Mouse (Mus musculus) erythroblast, embryonic 14.5 days (primary cell): Measurements from ENCODE around the gene Klhdc8a. TPM values are rescaled to one million over a fixed set of nuclear protein-coding genes. Genes with fewer than 3 reads are reported as not detected.
A peak's percentile ranks its signal among the peaks of the same experiment; 100 is the strongest.

Source experiments
- H3K27me3 ChIP-seq: 2 replicates; pipeline ENCODE4 v1.6.1; 2012; ENCODE audit warnings: inconsistent platforms; ENCODE audit not compliant: control insufficient read depth
- H3K36me3 ChIP-seq: 2 replicates; pipeline ENCODE4 v1.6.1; 2012; ENCODE audit warnings: mild to moderate bottlenecking, inconsistent platforms; ENCODE audit not compliant: control insufficient read depth
- H3K4me1 ChIP-seq: 2 replicates; pipeline ENCODE4 v1.6.1; 2012; ENCODE audit warnings: inconsistent platforms; ENCODE audit not compliant: control insufficient read depth
- H3K4me3 ChIP-seq: replicated peaks from 2 replicates; pipeline ENCODE3; 2012; ENCODE audit warnings: moderate library complexity, mild to moderate bottlenecking, inconsistent platforms
- H3K9me3 ChIP-seq: 2 replicates; pipeline ENCODE4 v1.6.1; 2012; ENCODE audit warnings: low read length, inconsistent platforms, mixed read lengths; ENCODE audit not compliant: control insufficient read depth
- GATA1 ChIP-seq: IDR thresholded peaks from 2 replicates; pipeline ENCODE4 v1.6.1; 2012; ENCODE audit warnings: low read length, inconsistent platforms, mixed read lengths
- TAL1 ChIP-seq: IDR thresholded peaks from 3 replicates; pipeline ENCODE4 v1.6.1; 2012; ENCODE audit warnings: low read length, inconsistent platforms, mixed read lengths
- polyA plus RNA-seq: library from polyadenylated mRNA; stranded (reverse); fragments of >175 nt; gene quantifications from 2 replicates; pipeline ENCODE4 v1.2.3, GENCODE M21; 2012

Klhdc8a gene
- polyA plus RNA-seq, 1 experiment: not detected

DNA sequence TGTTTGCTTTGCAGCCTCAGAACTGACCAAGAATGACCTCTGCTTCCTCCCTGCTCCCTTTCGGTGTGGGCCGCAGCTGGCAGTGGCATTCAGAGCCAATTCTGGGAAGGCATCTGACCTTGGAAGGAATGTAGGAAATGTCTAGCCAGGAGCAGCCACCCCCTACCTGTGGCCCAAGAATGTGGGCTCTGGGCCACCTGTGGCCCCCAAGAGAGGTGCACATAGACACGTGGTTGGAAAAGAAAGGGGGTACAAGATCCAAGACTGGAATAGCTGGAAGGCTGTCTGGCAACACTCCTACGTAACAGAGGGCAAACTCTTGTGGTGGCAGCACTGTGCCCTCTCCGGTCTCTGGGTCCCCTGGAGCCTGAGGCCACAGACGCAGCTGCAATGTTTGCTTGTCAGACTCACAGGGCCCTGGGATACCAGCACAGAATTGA lies 56.8 kb downstream of the Klhdc8a start:
- peaks cover 8% of the 10 kb centered on the region for H3K9me3 ChIP-seq
- H3K4me1 ChIP-seq: peaks cover 54% of the 10 kb centered on the region
- H3K36me3 ChIP-seq: peaks cover 81% of the 10 kb centered on the region
- H3K4me3 ChIP-seq: no peak overlapping the region
- TF ChIP-seq GATA1: no peak
- TF ChIP-seq TAL1: no peak
- H3K27me3 ChIP-seq: peaks cover 2% of the 10 kb centered on the region; the same call in 1 of the 2 replicates

GRCm38 (mm10) chr1:132355841-132356242 lies 57.4 kb downstream of the Klhdc8a start:
- no peak for TF ChIP-seq GATA1
- TF ChIP-seq TAL1: no peak
- Histone ChIP-seq H3K27me3 (no peaks in the 10 kb centered on the region; the same call in 1 of the 2 replicates), H3K4me1 (peaks cover 60% of the 10 kb centered on the region), H3K9me3 (peaks cover 3% of the 10 kb centered on the region), H3K36me3 (peaks cover 88% of the 10 kb centered on the region), H3K4me3 (no peak overlapping the region)

DNA sequence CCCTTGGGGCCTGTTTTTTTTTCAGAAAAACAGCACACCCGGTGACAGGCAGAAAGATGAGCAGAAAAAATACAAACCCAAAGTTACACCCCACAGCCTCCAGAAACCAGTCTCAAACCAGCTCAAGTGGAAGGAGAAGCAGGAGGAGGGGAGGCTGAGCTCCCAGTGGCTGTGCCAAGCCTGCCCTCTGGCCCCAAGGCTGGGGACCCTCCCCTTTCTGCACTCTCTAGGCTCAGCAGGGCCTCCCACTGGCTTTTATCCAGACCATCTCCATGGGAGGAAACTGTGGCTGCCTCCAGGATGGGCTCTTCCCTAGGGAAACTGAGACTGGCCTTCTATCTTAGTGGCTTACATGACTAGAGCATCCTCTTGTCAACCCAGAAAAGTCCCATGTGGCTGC lies 58.4 kb downstream of the Klhdc8a start:
- Histone ChIP-seq H3K9me3 (no peaks in the 10 kb centered on the region), H3K4me1 (peaks cover 70% of the 10 kb centered on the region), H3K27me3 (no peaks in the 10 kb centered on the region; the same call in 1 of the 2 replicates), H3K4me3 (peak overlapping the region; percentile 18), H3K36me3 (peaks cover 98% of the 10 kb centered on the region)
- no peak for TF ChIP-seq TAL1
- TF ChIP-seq GATA1: no peak

Other genes with a start within 250 kb of the Klhdc8a start
- not detected in 2 replicates for gene Mfsd4a, start 230.6 kb upstream of the Klhdc8a start, polyA plus RNA-seq
- gene Cdk18, start 158.9 kb upstream of the Klhdc8a start, polyA plus RNA-seq: not detected in 2 replicates
- gene Lemd1, start 107.2 kb upstream of the Klhdc8a start, polyA plus RNA-seq: not detected in 2 replicates
- gene AC124108.1, start 107.2 kb upstream of the Klhdc8a start, polyA plus RNA-seq: 0.01 TPM in 1 of 2 replicates, not detected in the other
- not detected in 2 replicates for gene Gm10188, start 68.9 kb upstream of the Klhdc8a start, polyA plus RNA-seq
- gene Nuak2, start 17.5 kb downstream of the Klhdc8a start, polyA plus RNA-seq: 0.02 TPM in 1 of 2 replicates, not detected in the other
- gene Tmcc2, start 92.7 kb downstream of the Klhdc8a start, polyA plus RNA-seq: 409 and 495 TPM in 2 replicates
- 0.07 and 0.09 TPM in 2 replicates for gene Dstyk, start 118.9 kb downstream of the Klhdc8a start, polyA plus RNA-seq
- 0.19 and 0.37 TPM in 2 replicates for gene Rbbp5, start 178.7 kb downstream of the Klhdc8a start, polyA plus RNA-seq
- 0.04 TPM in 2 replicates for gene Tmem81, start 207.6 kb downstream of the Klhdc8a start, polyA plus RNA-seq
- gene Cntn2, start 244.6 kb downstream of the Klhdc8a start, polyA plus RNA-seq: 0.01 TPM in 1 of 2 replicates, not detected in the other